Mouse (Mus musculus): ENCODE measurements around the gene Rbm20.

- TF ChIP-seq CTCF (IDR thresholded peaks at IDR 0.05 in 2 of 3, conservative IDR thresholded peaks at IDR 0.05 in 1 of 3; ENCODE audit: control insufficient read depth in 1 of 3, insufficient read depth in 1 of 3, low read depth in 2 of 3, low read length in 3 of 3, poor library complexity in 1 of 3, severe bottlenecking in 1 of 3) = no peak
- no peak for TF ChIP-seq MAX (IDR thresholded peaks at IDR 0.05; ENCODE audit: low read length)
- no peak for TF ChIP-seq POLR2A (IDR thresholded peaks at IDR 0.05; ENCODE audit: control insufficient read depth in 1 of 2, insufficient read depth in 1 of 2, low read depth in 1 of 2, low read length in 2 of 2, poor library complexity in 1 of 2)
- no peak for TF ChIP-seq MAFK (IDR thresholded peaks at IDR 0.05; ENCODE audit: borderline replicate concordance, low read depth, low read length)
- TF ChIP-seq GATA1 (IDR thresholded peaks at IDR 0.05; ENCODE audit: low read depth, low read length) = no peak
- no peak for TF ChIP-seq BHLHE40 (IDR thresholded peaks at IDR 0.05; ENCODE audit: borderline replicate concordance, low read depth, low read length)
- no peak for TF ChIP-seq ZKSCAN1 (IDR thresholded peaks at IDR 0.05; ENCODE audit: low read depth, low read length)
- no peak for TF ChIP-seq SIN3A (IDR thresholded peaks at IDR 0.05; ENCODE audit: low read length)
- TF ChIP-seq EP300 (IDR thresholded peaks at IDR 0.05; ENCODE audit: low read depth in 1 of 2, low read length in 2 of 2) = no peak
- TF ChIP-seq HCFC1 (IDR thresholded peaks at IDR 0.05; ENCODE audit: low read depth, low read length) = no peak
- no peak for TF ChIP-seq ZC3H11A (IDR thresholded peaks at IDR 0.05; ENCODE audit: low read depth, low read length)
These were observed 878 bp upstream of the Rbm20 start for GRCm38 (mm10) chr19:53676228-53676627.

Measured in MEL (cell line).